ENCODE assay signal across 8 mouse cellular contexts in genomic region chr12:32920185-32920788, GRCm38 (mm10). TPM values are rescaled to one million over a fixed set of nuclear protein-coding genes. Genes with fewer than 3 reads are reported as not detected.
DNase-seq lines count a peak whose midpoint lies in the region; ATAC-seq lines count a peak whose summit lies in the region.

No protein-coding gene starts in this region.

- no peak overlapping the region for H3K4me2 ChIP-seq in midbrain, embryonic 15.5 days

- no peaks in the 10 kb centered on the region for H3K4me1 ChIP-seq in midbrain, embryonic 10.5 days
- no peaks in the 10 kb centered on the region for H3K4me1 ChIP-seq in midbrain, embryonic 15.5 days

- WGBS in midbrain, embryonic 10.5 days = 71% methylated on average over 8 of the region's 8 CpGs
- WGBS in midbrain, embryonic 15.5 days = 78% methylated on average over 8 of the region's 8 CpGs

- H3K9ac ChIP-seq in midbrain, embryonic 15.5 days = no peak overlapping the region

- ATAC-seq in midbrain, embryonic 15.5 days (replicated peaks) = no peak

- no peaks in the 10 kb centered on the region for H3K9me3 ChIP-seq in midbrain, embryonic 10.5 days (replicated peaks)
- no peaks in the 10 kb centered on the region for H3K9me3 ChIP-seq in midbrain, embryonic 15.5 days

- H3K4me3 ChIP-seq in midbrain, embryonic 10.5 days = no peak overlapping the region
- no peak overlapping the region for H3K4me3 ChIP-seq in midbrain, embryonic 15.5 days

- H3K27ac ChIP-seq in midbrain, embryonic 10.5 days (replicated peaks) = no peak overlapping the region
- H3K27ac ChIP-seq in midbrain, embryonic 15.5 days = no peak overlapping the region

- peak; percentile 43 to 53 for DNase-seq in cerebellum, adult 18-20 months
- DNase-seq in cerebellum, adult 9-10 months = no peak
- peak; percentile 25 for DNase-seq in midbrain, embryonic 10.5 days (ENCODE audit: low spot score)
- DNase-seq in c-Kit-positive CD71-negative TER-119-negative erythroid progenitor cells, embryonic 14.5 days (ENCODE audit: low read depth) = peak; percentile 50
- peak; percentile 77 to 87 for DNase-seq in heart, postnatal 14 days
- DNase-seq in lung, postnatal 25 days (ENCODE audit: low spot score) = peak; percentile 84
- DNase-seq in spleen, postnatal 10 days (ENCODE audit: low spot score in 2 of 2) = peak; percentile 54 to 84

- H3K36me3 ChIP-seq in midbrain, embryonic 10.5 days = no peaks in the 10 kb centered on the region
- no peaks in the 10 kb centered on the region for H3K36me3 ChIP-seq in midbrain, embryonic 15.5 days (replicated peaks)

- no peaks in the 10 kb centered on the region for H3K27me3 ChIP-seq in midbrain, embryonic 10.5 days (ENCODE audit: low read depth, poor library complexity, severe bottlenecking)
- no peaks in the 10 kb centered on the region for H3K27me3 ChIP-seq in midbrain, embryonic 15.5 days (replicated peaks)

- intact Hi-C loops in heart, postnatal 14 days (cut with DNase I) = loop anchor here (1.0 kb wide), 1 partner anchor 90 kb away; no protein-coding TSS in a partner anchor

RNA-seq across cellular contexts. Expression of gene Sypl, which starts 33.4 kb away (rescaled TPM):
- 41.7 and 47.7 TPM in 2 replicates for polyA plus RNA-seq in midbrain, embryonic 10.5 days (2016; fragmentation: Nextera tagmentation; extraction: Ambion mirVana)
- 32.3 and 33.3 TPM in 2 replicates for polyA plus RNA-seq in midbrain, embryonic 15.5 days (2015; fragmentation: Nextera tagmentation; extraction: Ambion mirVana)
- 10 to 100 TPM; 87.4 to 88.3 TPM for total RNA-seq in heart, postnatal 14 days (2021)
